22 mouse cellular contexts compared by ENCODE assay signal in genomic region chrX:16558501-16558900, GRCm38 (mm10). TPM values are rescaled to one million over a fixed set of nuclear protein-coding genes. Genes with fewer than 3 reads are reported as not detected.
DNase-seq lines count a peak whose midpoint lies in the region; ATAC-seq and TF ChIP-seq lines count a peak whose summit lies in the region.
"Had no signal": no experiment of that assay in that cellular context is flagged by ENCODE, and none has a peak within 500 bp of the region (broad histone marks: within the 10 kb centered on the region; RNA-seq: fewer than 3 reads in every experiment).

No protein-coding gene starts in this region.

- H3K27me3 ChIP-seq in kidney, adult 2 months (replicated peaks; ENCODE audit: control insufficient read depth, insufficient read depth, low read length): no peaks in the 10 kb centered on the region
- H3K27me3 ChIP-seq in forebrain, embryonic 16.5 days (replicated peaks; ENCODE audit: control insufficient read depth, insufficient read depth, low read length): no peaks in the 10 kb centered on the region
- H3K27me3 ChIP-seq: heart, embryonic 12.5 days; midbrain, embryonic 15.5 days had no signal

- no peak for TF ChIP-seq POLR2A in kidney, adult 2 months (IDR thresholded peaks at IDR 0.05; ENCODE audit: low read depth, low read length)

- TF ChIP-seq CTCF in kidney, adult 2 months (conservative IDR thresholded peaks at IDR 0.05; ENCODE audit: insufficient read depth, insufficient read length, low read depth, low read length): no peak

- no peaks in the 10 kb centered on the region for H3K9me3 ChIP-seq in forebrain, embryonic 16.5 days (ENCODE audit: control insufficient read depth, low read length)
- H3K9me3 ChIP-seq: forebrain, embryonic 10.5 days; heart, embryonic 12.5 days; midbrain, embryonic 15.5 days had no signal

- no peaks in the 10 kb centered on the region for H3K36me3 ChIP-seq in kidney, adult 2 months (ENCODE audit: control insufficient read depth, insufficient read depth, low read length)
- no peaks in the 10 kb centered on the region for H3K36me3 ChIP-seq in forebrain, embryonic 16.5 days (ENCODE audit: control insufficient read depth, insufficient read depth)
- H3K36me3 ChIP-seq: forebrain, embryonic 10.5 days; heart, embryonic 12.5 days; midbrain, embryonic 15.5 days had no signal

- H3K9ac ChIP-seq in forebrain, embryonic 16.5 days (replicated peaks; ENCODE audit: low read depth, low read length): no peak overlapping the region
- H3K9ac ChIP-seq: heart, embryonic 12.5 days; midbrain, embryonic 15.5 days had no signal

- H3K4me2 ChIP-seq in forebrain, embryonic 16.5 days (ENCODE audit: low read length): no peak overlapping the region
- H3K4me2 ChIP-seq: heart, embryonic 12.5 days; liver, embryonic 11.5 days; midbrain, embryonic 15.5 days had no signal

- H3K4me3 ChIP-seq in kidney, adult 2 months (ENCODE audit: insufficient read depth, low read depth, low read length): no peak overlapping the region
- H3K4me3 ChIP-seq in forebrain, embryonic 16.5 days (replicated peaks; ENCODE audit: low read length): no peak overlapping the region
- H3K4me3 ChIP-seq: forebrain, embryonic 10.5 days; heart, embryonic 12.5 days; midbrain, embryonic 15.5 days had no signal

- H3K27ac ChIP-seq in kidney, adult 2 months (ENCODE audit: insufficient read depth, low read depth, low read length): no peak overlapping the region
- no peak overlapping the region for H3K27ac ChIP-seq in forebrain, embryonic 16.5 days (ENCODE audit: low read length)
- H3K27ac ChIP-seq: forebrain, embryonic 10.5 days; macrophage; midbrain, embryonic 15.5 days had no signal

- DNase-seq in kidney, adult 2 months: peak; percentile 65
- no peak for DNase-seq in kidney, postnatal 4 days
- DNase-seq in right cerebral cortex, adult 2 months (ENCODE audit: low spot score in 2 of 2): peak; percentile 1 to 2
- no peak for DNase-seq in right cerebral cortex, postnatal 36 days (ENCODE audit: low spot score in 2 of 2)
- DNase-seq in kidney, adult 9 months: peak; percentile 59
- DNase-seq in MN1 (ENCODE audit: low spot score): no peak
- DNase-seq: adrenal gland, postnatal 36 days; cerebellum, adult 11 months; cerebellum, postnatal 36 days; gastrocnemius, postnatal 25 days; right cerebral cortex, postnatal 14 days; thymus, adult 2 months had no signal

- no peak for ATAC-seq in forebrain, embryonic 16.5 days
- ATAC-seq: CD4-positive, CD25-positive, alpha-beta regulatory T cell, adult 4 months; inflammation-experienced regulatory T-cells, adult 6 months; midbrain, embryonic 15.5 days had no signal

- H3K4me1 ChIP-seq in kidney, adult 2 months (ENCODE audit: control insufficient read depth, insufficient read depth, low read length): no peaks in the 10 kb centered on the region
- H3K4me1 ChIP-seq in forebrain, embryonic 16.5 days (replicated peaks; ENCODE audit: control insufficient read depth, insufficient read depth, low read length): no peaks in the 10 kb centered on the region
- H3K4me1 ChIP-seq: forebrain, embryonic 10.5 days; heart, embryonic 12.5 days; midbrain, embryonic 15.5 days had no signal

RNA-seq across cellular contexts. Expression of gene Cypt1, which starts 35.8 kb away (rescaled TPM):
- not detected in 2 replicates for polyA plus RNA-seq in kidney, adult 2 months (2012; rRNA removed)
- not detected in 2 replicates for polyA plus RNA-seq in forebrain, embryonic 16.5 days (2015; fragmentation: Nextera tagmentation; extraction: Ambion mirVana)
- polyA plus RNA-seq: CD4-positive, CD25-positive, alpha-beta regulatory T cell, adult 4 months; embryonic facial prominence, embryonic 11.5 days; forebrain, embryonic 10.5 days; frontal cortex, adult 2 months; heart, embryonic 12.5 days; inflammation-experienced regulatory T-cells, adult 6 months; liver, embryonic 11.5 days; macrophage; midbrain, embryonic 15.5 days; thymus, adult 2 months had no signal

Comparison
In these comparisons a context has a peak if more than half of its experiments do, and no peak if none do; other contexts are left out.
1. DNase-seq: peak in kidney, adult 2 months (single experiment), right cerebral cortex, adult 2 months (2 of 2) and kidney, adult 9 months (single experiment); none in kidney, postnatal 4 days (0 of 2), right cerebral cortex, postnatal 36 days (0 of 2) and MN1 (single experiment).